Mouse (Mus musculus): ENCODE data around the gene Aanat. TPM values are rescaled to one million over a fixed set of nuclear protein-coding genes. Genes with fewer than 3 reads are reported as not detected.
"Not testable (repeated sequence)": the region's sequence is repeated elsewhere in the genome, so short reads cannot be mapped to it uniquely, and the experiment has no call there.

Gene Aanat
- polyA plus RNA-seq, 1 experiment from 2014 or later = not detected

- ATAC-seq (replicated peaks; ENCODE audit: low FRiP score, low read depth) (0 out of 2 replicates have a peak, but pooled peaks have one; percentile 34), DNase-seq (ENCODE audit: low spot score) (peak; percentile 94)
- Histone ChIP-seq H3K9ac (ENCODE audit: low read depth, low read length) (no peak overlapping the region), H3K4me3 (replicated peaks; ENCODE audit: low read depth, low read length) (no peak overlapping the region), H3K4me1 (replicated peaks; ENCODE audit: insufficient read depth, low read length) (no peaks in the 10 kb centered on the region), H3K36me3 (ENCODE audit: insufficient read depth, low read length) (no peaks in the 10 kb centered on the region), H3K27me3 (ENCODE audit: insufficient read depth, low read length) (no peaks in the 10 kb centered on the region), H3K27ac (no peak overlapping the region), H3K4me2 (ENCODE audit: low read length) (no peak overlapping the region), H3K9me3 (replicated peaks; ENCODE audit: low read length) (no peaks in the 10 kb centered on the region)
- TF ChIP-seq CTCF (IDR thresholded peaks at IDR 0.05; ENCODE audit: low read depth) = peak; percentile 99
- 60% methylated on average over 9 of the region's 9 CpGs for WGBS
These were observed 42.5 kb downstream of the Aanat start for GRCm38 (mm10) chr11:116628712-116629111.

GRCm38 (mm10) chr11:116629472-116629871, 43.2 kb downstream of the Aanat start:
- Histone ChIP-seq H3K36me3 (ENCODE audit: insufficient read depth, low read length) (no peaks in the 10 kb centered on the region), H3K9ac (ENCODE audit: low read depth, low read length) (no peak overlapping the region), H3K27ac (no peak overlapping the region), H3K27me3 (ENCODE audit: insufficient read depth, low read length) (no peaks in the 10 kb centered on the region), H3K4me3 (replicated peaks; ENCODE audit: low read depth, low read length) (no peak overlapping the region), H3K4me1 (replicated peaks; ENCODE audit: insufficient read depth, low read length) (no peaks in the 10 kb centered on the region), H3K9me3 (replicated peaks; ENCODE audit: low read length) (no peaks in the 10 kb centered on the region), H3K4me2 (ENCODE audit: low read length) (no peak overlapping the region)
- no peak for ATAC-seq (replicated peaks; ENCODE audit: low FRiP score, low read depth)
- DNase-seq (ENCODE audit: low spot score) = no peak
- TF ChIP-seq CTCF (IDR thresholded peaks at IDR 0.05; ENCODE audit: low read depth) = no peak
- 91% methylated on average over 6 of the region's 6 CpGs for WGBS

GRCm38 (mm10) chr11:116630171-116630965, 44.1 kb downstream of the Aanat start:
- Histone ChIP-seq H3K9me3 (replicated peaks; ENCODE audit: low read length) (no peaks in the 10 kb centered on the region), H3K4me1 (replicated peaks; ENCODE audit: insufficient read depth, low read length) (no peaks in the 10 kb centered on the region), H3K36me3 (ENCODE audit: insufficient read depth, low read length) (no peaks in the 10 kb centered on the region), H3K9ac (ENCODE audit: low read depth, low read length) (no peak overlapping the region), H3K4me2 (ENCODE audit: low read length) (no peak overlapping the region), H3K27ac (no peak overlapping the region), H3K27me3 (ENCODE audit: insufficient read depth, low read length) (no peaks in the 10 kb centered on the region), H3K4me3 (replicated peaks; ENCODE audit: low read depth, low read length) (no peak overlapping the region)
- no peak for DNase-seq (ENCODE audit: low spot score)
- TF ChIP-seq CTCF (IDR thresholded peaks at IDR 0.05; ENCODE audit: low read depth) = no peak
- 32% methylated on average over 12 of the region's 12 CpGs for whole genome bisulfite sequencing
- no peak for ATAC-seq (replicated peaks; ENCODE audit: low FRiP score, low read depth)

GRCm38 (mm10) chr11:116632962-116633361, 46.7 kb downstream of the Aanat start:
- no peak overlapping the region for H3K9ac ChIP-seq (ENCODE audit: low read depth, low read length)
- H3K27ac ChIP-seq = no peak overlapping the region
- no peak for DNase-seq (ENCODE audit: low spot score)
- no peak overlapping the region for H3K4me3 ChIP-seq (replicated peaks; ENCODE audit: low read depth, low read length)
- H3K9me3 ChIP-seq (replicated peaks; ENCODE audit: low read length) = no peaks in the 10 kb centered on the region
- no peaks in the 10 kb centered on the region for H3K4me1 ChIP-seq (replicated peaks; ENCODE audit: insufficient read depth, low read length)
- ATAC-seq (replicated peaks; ENCODE audit: low FRiP score, low read depth) = no peak
- H3K36me3 ChIP-seq (ENCODE audit: insufficient read depth, low read length) = no peaks in the 10 kb centered on the region
- WGBS = 69% methylated on average over 10 of the region's 10 CpGs
- H3K4me2 ChIP-seq (ENCODE audit: low read length) = no peak overlapping the region
- TF ChIP-seq CTCF (IDR thresholded peaks at IDR 0.05; ENCODE audit: low read depth) = no peak
- no peaks in the 10 kb centered on the region for H3K27me3 ChIP-seq (ENCODE audit: insufficient read depth, low read length)

GRCm38 (mm10) chr11:116636607-116637006, 50.4 kb downstream of the Aanat start:
- peak; percentile 31; the same call in 1 of the 2 replicates for TF ChIP-seq CTCF (IDR thresholded peaks at IDR 0.05; ENCODE audit: low read depth)
- H3K4me3 ChIP-seq (replicated peaks; ENCODE audit: low read depth, low read length); H3K4me1 ChIP-seq (replicated peaks; ENCODE audit: insufficient read depth, low read length); H3K9ac ChIP-seq (ENCODE audit: low read depth, low read length); H3K36me3 ChIP-seq (ENCODE audit: insufficient read depth, low read length); H3K27ac ChIP-seq; H3K4me2 ChIP-seq (ENCODE audit: low read length); DNase-seq (ENCODE audit: low spot score); ATAC-seq (replicated peaks; ENCODE audit: low FRiP score, low read depth); H3K9me3 ChIP-seq (replicated peaks; ENCODE audit: low read length); H3K27me3 ChIP-seq (ENCODE audit: insufficient read depth, low read length): not testable (repeated sequence)
- WGBS = 70% methylated on average over 8 of the region's 8 CpGs

- DNase-seq (ENCODE audit: low spot score) (no peak), ATAC-seq (replicated peaks; ENCODE audit: low FRiP score, low read depth) (no peak)
- H3K4me2 ChIP-seq (ENCODE audit: low read length) = no peak overlapping the region
- H3K4me3 ChIP-seq (replicated peaks; ENCODE audit: low read depth, low read length) = no peak overlapping the region
- no peak overlapping the region for H3K27ac ChIP-seq
- peaks cover 3% of the 10 kb centered on the region; the same call in 1 of the 2 replicates for H3K4me1 ChIP-seq (replicated peaks; ENCODE audit: insufficient read depth, low read length)
- H3K36me3 ChIP-seq (ENCODE audit: insufficient read depth, low read length) = no peaks in the 10 kb centered on the region
- TF ChIP-seq CTCF (IDR thresholded peaks at IDR 0.05; ENCODE audit: low read depth) = peak; percentile 61
- no peaks in the 10 kb centered on the region for H3K27me3 ChIP-seq (ENCODE audit: insufficient read depth, low read length)
- H3K9ac ChIP-seq (ENCODE audit: low read depth, low read length) = no peak overlapping the region
- WGBS = 43% methylated on average over 5 of the region's 5 CpGs
- no peaks in the 10 kb centered on the region for H3K9me3 ChIP-seq (replicated peaks; ENCODE audit: low read length)
These were observed 54.9 kb downstream of the Aanat start for GRCm38 (mm10) chr11:116641168-116641567.

Data from kidney, postnatal 0 days (tissue).